Mouse (Mus musculus) cerebellum, postnatal 4 days (tissue): ENCODE data around the gene Ap4e1.

Experiments
- DNase-seq, 2 experiments: peaks; one replicate each; pipeline ENCODE4 v3.0.0; 2022; ENCODE audit warnings: low spot score in 2 of 2, mixed read lengths in 1 of 2

Ap4e1 gene

DNA sequence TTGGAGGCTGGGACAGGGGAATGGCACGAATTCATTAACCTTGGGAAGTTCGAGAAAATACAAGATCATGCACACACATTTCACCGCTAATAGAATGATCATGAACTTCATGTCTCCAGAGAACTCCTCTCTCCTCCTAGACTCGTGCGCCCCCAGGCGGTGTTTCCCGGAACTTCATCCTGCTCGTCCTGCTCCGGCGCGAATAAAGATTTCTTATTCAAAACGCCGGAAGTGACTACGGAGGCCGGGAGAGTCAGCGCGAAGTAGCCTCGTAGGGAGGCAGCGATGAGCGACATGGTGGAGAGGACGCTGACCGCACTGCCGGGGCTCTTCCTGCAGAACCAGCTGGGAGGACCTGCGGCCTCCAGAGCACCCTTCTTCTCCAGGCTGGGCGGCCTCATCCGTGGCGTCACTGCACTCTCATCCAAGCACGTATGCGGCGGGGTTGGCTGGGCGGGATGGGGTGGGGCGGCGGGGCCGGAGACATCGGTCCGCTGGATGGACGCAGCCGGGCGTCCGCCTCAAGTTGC is at the start of gene Ap4e1:
Gene Ap4e1, plus strand, starts transcription at position 249 of the 530 bp plus-strand sequence.
- peak; percentile 98 to 99 for DNase-seq

DNA sequence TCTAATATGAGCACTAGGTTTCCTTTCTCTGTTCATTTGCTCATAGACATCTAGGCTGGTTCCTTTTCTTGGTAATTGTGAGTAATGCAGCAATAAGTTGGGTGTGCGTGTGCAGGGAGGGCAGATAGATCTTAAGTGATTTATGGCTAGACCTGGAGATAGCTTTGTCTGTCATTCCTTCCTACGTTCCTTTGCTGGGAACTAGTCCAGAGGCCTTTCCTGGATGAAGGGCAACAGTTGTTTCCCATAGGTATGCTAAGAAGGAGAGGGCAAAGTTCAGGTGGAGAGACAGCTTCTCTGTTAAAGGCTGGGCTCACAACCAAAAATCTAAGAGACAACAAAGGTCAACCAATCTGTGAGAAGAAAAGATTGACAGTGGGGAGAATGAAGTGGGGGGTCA is 46.8 kb upstream of the Ap4e1 start:
- no peak for DNase-seq

GRCm38 (mm10) chr2:126977428-126977827 is 31.1 kb upstream of the Ap4e1 start:
- no peak for DNase-seq

GRCm38 (mm10) chr2:126983221-126983620 is 25.3 kb upstream of the Ap4e1 start:
- no peak for DNase-seq

- DNase-seq, result no peak
Observed at GRCm38 (mm10) chr2:126989919-126990318, 18.6 kb upstream of the Ap4e1 start.

DNA sequence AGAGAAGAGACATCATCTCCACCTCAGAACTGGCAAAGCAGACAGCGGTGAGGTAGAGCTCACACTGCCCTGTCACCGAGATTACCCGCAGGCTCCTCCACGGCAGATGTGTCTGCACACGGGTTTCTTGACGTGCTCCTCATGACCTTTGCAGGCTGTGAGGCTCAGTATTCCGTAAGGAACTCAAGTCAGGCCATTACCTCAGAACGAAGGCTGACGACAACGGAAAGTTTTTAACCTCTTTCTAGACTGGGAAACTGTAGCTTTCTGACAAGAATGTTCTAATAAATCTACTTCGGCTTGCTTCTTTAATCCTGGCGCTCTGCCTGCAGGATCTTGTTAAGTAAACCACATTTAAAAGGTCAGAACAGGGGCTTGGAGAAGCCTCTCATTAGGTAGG is 15.8 kb upstream of the Ap4e1 start:
- no peak for DNase-seq

DNA sequence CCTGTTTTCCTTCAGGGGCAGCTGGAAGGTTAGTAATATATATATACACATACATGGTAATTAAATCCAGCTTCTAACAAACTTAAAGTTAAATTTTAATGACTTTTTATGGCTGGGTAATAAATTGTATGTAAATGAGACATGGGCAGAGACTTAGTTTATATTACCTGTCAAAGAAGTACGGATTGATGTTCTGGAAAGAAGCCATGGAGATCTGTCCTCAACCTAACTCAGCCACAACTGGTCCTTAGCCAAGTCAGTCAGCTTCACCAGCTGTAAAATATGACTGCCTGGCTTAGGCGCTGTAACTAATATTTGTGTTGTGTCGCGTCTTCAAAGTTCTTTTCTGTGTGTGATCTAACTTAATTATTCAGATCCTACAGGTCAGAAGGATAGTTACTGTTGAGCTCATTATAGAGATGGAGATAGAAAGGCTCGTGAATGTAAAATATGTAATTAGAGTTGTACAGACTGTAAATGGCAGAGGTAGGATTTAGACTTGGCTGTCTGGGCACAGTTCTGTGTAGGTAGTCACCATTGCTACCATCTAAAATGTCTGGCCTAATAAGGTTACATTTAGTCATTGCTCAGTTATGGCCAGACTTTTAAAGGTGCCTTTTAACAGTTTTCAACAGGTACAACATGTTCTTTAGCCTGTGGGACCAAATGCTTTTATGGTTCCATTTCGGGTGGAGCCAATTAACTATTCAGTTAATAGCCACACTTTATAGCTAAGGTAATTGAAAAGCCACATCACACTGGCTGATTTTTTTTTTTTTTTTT is 13.9 kb upstream of the Ap4e1 start:
- no peak for DNase-seq

- peak in 1 of 2 experiments; percentile 44 for DNase-seq
Observed at GRCm38 (mm10) chr2:126996737-126997136, 11.8 kb upstream of the Ap4e1 start.

- DNase-seq, result no peak
Observed at GRCm38 (mm10) chr2:126998219-126998618, 10.3 kb upstream of the Ap4e1 start.

- no peak for DNase-seq
Observed at GRCm38 (mm10) chr2:127000406-127001324, 7.9 kb upstream of the Ap4e1 start.

DNA sequence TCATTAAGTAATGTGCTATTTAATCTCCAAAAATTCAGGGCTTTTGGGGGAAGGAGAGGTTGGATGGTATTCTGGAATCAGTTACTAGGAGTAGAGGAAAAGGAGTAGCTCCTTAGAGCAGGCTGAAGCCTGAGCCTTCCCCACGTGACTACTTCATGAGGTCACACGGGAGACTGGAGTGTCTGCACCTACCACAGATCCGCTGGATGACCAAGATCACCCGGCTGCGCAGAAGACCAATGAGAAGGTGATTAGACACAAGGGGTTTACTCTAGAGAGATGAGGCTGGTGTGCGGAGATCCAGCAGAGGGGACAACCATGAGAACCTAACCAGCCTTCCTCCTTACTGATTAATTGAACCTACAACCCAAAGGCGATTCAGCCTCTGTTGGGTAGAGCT is 4.5 kb upstream of the Ap4e1 start:
- DNase-seq, result no peak

- DNase-seq, result peak in 1 of 2 experiments; percentile 48
Observed at GRCm38 (mm10) chr2:127006634-127007370, 1.7 kb upstream of the Ap4e1 start.

DNA sequence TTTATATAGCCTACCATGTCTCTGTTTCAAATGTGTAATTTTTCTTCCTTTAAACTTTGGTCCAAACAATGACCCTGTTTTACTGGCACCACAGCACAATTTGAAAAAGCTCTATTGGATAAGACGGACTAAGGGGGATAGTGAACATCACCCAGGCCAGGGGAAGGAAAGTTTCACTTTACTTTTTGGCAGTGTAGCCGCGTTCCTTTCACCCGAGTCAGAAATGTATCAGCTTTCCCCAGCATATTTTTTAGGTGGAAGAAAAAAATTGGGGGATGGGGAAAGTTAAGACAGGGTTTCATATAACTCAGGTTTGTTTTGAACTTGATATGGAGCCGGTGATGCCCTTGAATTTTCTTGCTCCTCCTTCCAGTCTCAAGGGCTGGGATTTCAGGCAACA is 1.0 kb upstream of the Ap4e1 start:
- DNase-seq, result no peak

- DNase-seq, result no peak
Observed at GRCm38 (mm10) chr2:127035006-127035605, 26.6 kb downstream of the Ap4e1 start.

DNA sequence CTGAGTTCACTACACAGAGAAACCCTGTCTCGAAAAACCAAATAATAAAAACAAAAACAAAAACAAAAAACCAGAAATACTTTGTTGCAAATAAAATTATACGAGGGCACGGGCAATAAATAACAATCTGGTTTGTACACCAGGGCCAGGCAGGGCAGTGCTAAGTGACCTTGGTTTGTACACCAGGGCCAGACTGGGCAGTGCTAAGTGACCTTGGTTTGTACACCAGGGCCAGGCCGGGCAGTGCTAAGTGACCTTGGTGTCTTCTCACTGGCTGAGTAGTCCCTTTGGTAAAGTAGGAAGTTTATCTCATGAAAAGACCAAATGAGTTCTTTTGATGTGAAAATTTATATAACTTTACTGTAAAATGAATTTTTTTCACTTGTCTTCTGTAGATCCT is 28.8 kb downstream of the Ap4e1 start:
- DNase-seq, result no peak

DNA sequence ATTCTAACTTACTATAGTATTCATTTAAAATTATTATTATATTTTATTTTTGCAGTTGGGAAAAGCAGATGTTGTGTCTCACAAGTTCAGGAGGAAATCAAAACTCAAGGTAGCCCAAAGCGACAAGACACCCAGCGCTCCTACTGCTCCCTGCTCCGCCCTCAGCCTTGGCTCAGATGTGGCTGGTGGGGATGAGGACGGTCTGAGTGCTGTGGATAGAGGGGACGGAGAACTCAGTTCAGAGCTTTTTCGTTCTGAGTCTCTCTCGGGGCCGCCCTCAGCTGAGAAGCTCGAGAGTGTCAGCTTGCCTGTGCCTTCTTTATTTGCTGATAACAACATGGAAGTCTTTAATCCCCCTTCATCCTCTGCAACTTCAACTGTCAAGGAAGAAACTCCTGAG is 53.0 kb downstream of the Ap4e1 start:
- no peak for DNase-seq

GRCm38 (mm10) chr2:127068806-127069205 is 60.3 kb downstream of the Ap4e1 start:
- DNase-seq, result no peak

DNA sequence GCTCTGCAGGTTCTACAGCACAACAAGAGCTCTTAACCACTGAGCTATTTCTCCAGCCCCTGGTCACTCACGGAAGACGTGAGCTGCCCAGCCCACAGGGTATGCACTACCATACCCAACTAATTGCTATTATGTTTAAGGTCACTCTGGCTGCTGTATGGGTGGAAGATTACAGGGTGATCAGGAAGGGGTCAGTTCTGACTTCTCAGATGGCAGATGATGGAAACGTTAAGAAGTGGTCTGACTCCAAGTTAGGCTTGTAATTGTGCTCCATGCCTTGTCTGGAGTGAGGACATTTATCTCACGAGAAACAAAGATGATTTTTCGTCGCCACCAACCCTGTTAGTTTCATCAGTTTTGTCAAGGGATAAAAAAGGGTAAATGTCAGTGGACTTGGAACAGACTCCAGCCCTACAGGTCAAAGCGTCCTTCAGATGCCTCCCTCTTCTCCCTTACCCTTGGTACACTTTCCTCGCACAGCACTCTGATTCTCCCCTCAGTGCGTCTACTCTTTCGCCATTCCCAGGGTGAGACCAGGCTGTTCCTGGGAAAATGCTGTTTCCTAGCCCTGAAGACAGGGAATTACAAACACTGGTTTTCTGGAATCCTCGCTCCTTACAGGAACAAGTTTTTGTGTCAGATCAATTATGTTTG is 61.4 kb downstream of the Ap4e1 start:
- DNase-seq, result no peak

DNA sequence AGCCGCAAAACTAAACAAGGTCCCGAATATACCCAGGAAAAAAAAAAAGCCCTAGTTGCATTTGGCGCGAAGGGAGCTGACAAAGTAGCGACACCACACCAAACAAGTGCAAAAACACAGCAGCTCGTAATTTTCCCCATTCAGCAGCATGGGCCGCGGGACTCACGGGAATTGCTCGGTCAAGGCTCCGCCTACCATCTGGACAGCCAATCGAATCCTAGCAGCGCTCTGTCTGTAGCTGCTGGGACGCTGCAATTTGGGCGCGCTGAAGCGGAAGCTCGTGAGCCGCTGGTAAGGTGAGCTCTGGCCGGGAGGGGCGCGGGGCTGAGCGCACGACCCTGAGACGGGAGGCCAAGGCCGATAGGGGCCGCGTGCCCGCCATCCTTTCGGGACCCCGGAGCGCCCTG is 61.9 kb downstream of the Ap4e1 start, which contains the start of gene Blvra:
Gene Blvra, plus strand, starts transcription at position 231 of the 407 bp plus-strand sequence.
- peak; percentile 57 to 85 for DNase-seq

DNA sequence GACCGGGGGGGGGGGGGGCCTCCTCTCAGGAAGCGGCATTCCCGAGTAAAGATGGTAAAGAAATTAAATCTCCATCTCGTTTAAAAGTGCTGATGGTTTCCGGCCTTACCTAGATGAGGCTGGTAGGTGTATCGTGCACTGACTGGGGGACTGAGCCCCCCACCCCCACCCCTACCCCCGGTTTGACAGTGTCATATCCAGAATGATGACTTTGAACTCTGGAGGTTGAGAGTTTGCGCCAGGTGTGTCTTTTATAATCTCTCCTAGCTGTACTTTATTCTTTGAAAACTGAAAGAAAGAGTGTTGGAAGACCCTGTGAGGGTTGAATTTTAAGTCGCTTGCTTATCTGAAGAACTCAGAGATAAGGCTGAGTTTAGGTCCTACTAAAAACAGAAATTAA is 62.4 kb downstream of the Ap4e1 start:
- no peak for DNase-seq

DNA sequence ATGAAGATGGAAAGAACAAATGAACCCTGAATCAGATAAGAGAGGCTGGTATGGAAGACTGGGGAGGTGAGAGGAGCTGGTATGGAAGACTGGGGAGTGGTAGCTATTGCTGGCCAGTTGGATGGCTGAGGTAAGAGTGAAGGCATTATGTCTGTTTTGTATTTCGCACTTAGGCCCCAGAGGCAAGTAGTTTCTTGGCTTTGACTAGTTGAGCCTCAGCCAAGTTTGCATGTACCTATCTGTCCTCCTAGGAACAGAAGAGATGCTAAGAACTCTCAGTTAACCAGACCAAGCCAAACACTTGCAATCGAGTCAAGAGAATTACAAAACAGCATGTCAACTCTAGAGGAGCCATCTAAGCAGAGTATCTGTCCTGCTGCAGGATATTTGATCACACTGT is 65.6 kb downstream of the Ap4e1 start:
- DNase-seq, result no peak
